Mouse (Mus musculus) liver, embryonic 15.5 days (tissue): Measurements from ENCODE around the gene Sod1. TPM values are rescaled to one million over a fixed set of nuclear protein-coding genes. Genes with fewer than 3 reads are reported as not detected.
"Not testable (repeated sequence)": the region's sequence is repeated elsewhere in the genome, so short reads cannot be mapped to it uniquely, and the experiment has no call there.

Experiments
- ATAC-seq: fragments of 200-750 bp; cut with Nextera tagmentation; 2 replicates; pipeline ENCODE4 v1.8.0; 2017; ENCODE audit warnings: moderate number of reproducible peaks, mild to moderate bottlenecking, moderate library complexity; ENCODE audit not compliant: insufficient read depth
- H3K27ac ChIP-seq: fragments of 300-500 bp; sonication (generic); replicated peaks from 2 replicates; pipeline ENCODE4 v1.5.1; 2015; ENCODE audit warnings: mild to moderate bottlenecking, inconsistent platforms
- H3K27me3 ChIP-seq: fragments of 300-500 bp; sonication (generic); 2 replicates; pipeline ENCODE4 v1.6.1; 2015; ENCODE audit warnings: mild to moderate bottlenecking, inconsistent platforms
- H3K36me3 ChIP-seq: fragments of 300-500 bp; sonication (generic); replicated peaks from 2 replicates; pipeline ENCODE4 v1.6.1; 2015; ENCODE audit warnings: moderate library complexity, mild to moderate bottlenecking, inconsistent platforms
- H3K4me1 ChIP-seq: fragments of 300-500 bp; sonication (generic); replicated peaks from 2 replicates; pipeline ENCODE4 v1.6.1; 2015; ENCODE audit warnings: inconsistent platforms
- H3K4me2 ChIP-seq: fragments of 300-500 bp; sonication (generic); 2 replicates; pipeline ENCODE4 v1.6.1; 2015; ENCODE audit warnings: moderate library complexity, mild to moderate bottlenecking, inconsistent platforms
- H3K4me3 ChIP-seq: fragments of 300-500 bp; sonication (generic); replicated peaks from 2 replicates; pipeline ENCODE4 v1.5.1; 2015; ENCODE audit warnings: mild to moderate bottlenecking, inconsistent platforms
- H3K9ac ChIP-seq: fragments of 300-500 bp; sonication (generic); 2 replicates; pipeline ENCODE4 v1.6.1; 2015; ENCODE audit warnings: moderate library complexity, mild to moderate bottlenecking, inconsistent platforms
- H3K9me3 ChIP-seq: fragments of 300-500 bp; sonication (generic); replicated peaks from 2 replicates; pipeline ENCODE4 v1.6.1; 2016; ENCODE audit warnings: inconsistent platforms
- WGBS: fragments of 180-500 bp; shearing (Covaris S2); methylation state at CpG from one replicate; pipeline ENCODE4 v1.1.7; 2015; ENCODE audit warnings: mixed read lengths; ENCODE audit not compliant: insufficient replicate concordance; 5-methylcytosine and 5-hydroxymethylcytosine counted together
- polyA plus RNA-seq: library from polyadenylated mRNA; unstranded; fragments of >200 nt; fragmentation: Nextera tagmentation; extraction: Ambion mirVana; gene quantifications from 2 replicates; pipeline ENCODE4 v1.2.1, GENCODE M21; 2015

The Sod1 gene
- polyA plus RNA-seq, 1 experiment from 2014 or later, result 1,104 TPM

- Histone ChIP-seq H3K4me1 (peaks cover 5% of the 10 kb centered on the region; the same call in 1 of the 2 replicates), H3K27me3 (no peaks in the 10 kb centered on the region), H3K27ac (no peak overlapping the region), H3K9ac (no peak overlapping the region), H3K9me3 (no peaks in the 10 kb centered on the region), H3K36me3 (peaks cover 51% of the 10 kb centered on the region), H3K4me3 (no peak overlapping the region), H3K4me2 (no peak overlapping the region)
- ATAC-seq, result no peak
- WGBS, result 77% methylated on average over 6 of the region's 6 CpGs
Observed at GRCm38 (mm10) chr16:90229897-90230296, 9.3 kb downstream of the Sod1 start.

- ATAC-seq, result no peak
- Histone ChIP-seq H3K9me3 (no peaks in the 10 kb centered on the region), H3K4me3 (no peak overlapping the region), H3K9ac (no peak overlapping the region), H3K36me3 (peaks cover 37% of the 10 kb centered on the region), H3K27me3 (no peaks in the 10 kb centered on the region), H3K27ac (no peak overlapping the region), H3K4me2 (no peak overlapping the region), H3K4me1 (peaks cover 9% of the 10 kb centered on the region; the same call in 1 of the 2 replicates)
- 81% methylated on average over 7 of the region's 7 CpGs for WGBS
Observed at GRCm38 (mm10) chr16:90231302-90231701, 10.7 kb downstream of the Sod1 start.

GRCm38 (mm10) chr16:90233702-90234101, 13.1 kb downstream of the Sod1 start:
- H3K27me3 ChIP-seq, result no peaks in the 10 kb centered on the region
- ATAC-seq, result no peak
- H3K4me3 ChIP-seq, result no peak overlapping the region
- H3K9ac ChIP-seq, result no peak overlapping the region
- WGBS, result 83% methylated on average over 10 of the region's 10 CpGs
- no peak overlapping the region for H3K4me2 ChIP-seq
- no peak overlapping the region for H3K27ac ChIP-seq
- H3K9me3 ChIP-seq, result no peaks in the 10 kb centered on the region
- H3K36me3 ChIP-seq, result peaks cover 25% of the 10 kb centered on the region
- peaks cover 9% of the 10 kb centered on the region; the same call in 1 of the 2 replicates for H3K4me1 ChIP-seq

GRCm38 (mm10) chr16:90234617-90235016, 14.1 kb downstream of the Sod1 start:
- H3K36me3 ChIP-seq, result peaks cover 28% of the 10 kb centered on the region

GRCm38 (mm10) chr16:90235188-90235587, 14.6 kb downstream of the Sod1 start:
- ATAC-seq, result no peak
- no peaks in the 10 kb centered on the region for H3K27me3 ChIP-seq
- H3K4me1 ChIP-seq, result peaks cover 9% of the 10 kb centered on the region; the same call in 1 of the 2 replicates
- 83% methylated on average over 3 of the region's 3 CpGs for WGBS
- peaks cover 28% of the 10 kb centered on the region for H3K36me3 ChIP-seq
- H3K9me3 ChIP-seq, result no peaks in the 10 kb centered on the region
- H3K4me2 ChIP-seq, result no peak overlapping the region
- no peak overlapping the region for H3K9ac ChIP-seq
- no peak overlapping the region for H3K4me3 ChIP-seq
- no peak overlapping the region for H3K27ac ChIP-seq

More at GRCm38 (mm10) chr16:90234617-90235016, 14.1 kb downstream of the Sod1 start:
- Histone ChIP-seq H3K27ac (no peak overlapping the region), H3K4me3 (no peak overlapping the region), H3K9me3 (no peaks in the 10 kb centered on the region), H3K9ac (no peak overlapping the region), H3K4me2 (no peak overlapping the region), H3K27me3 (no peaks in the 10 kb centered on the region), H3K4me1 (peaks cover 9% of the 10 kb centered on the region; the same call in 1 of the 2 replicates)
- no peak for ATAC-seq
- 50% methylated on average over 6 of the region's 6 CpGs for WGBS

GRCm38 (mm10) chr16:90239128-90239746, 18.7 kb downstream of the Sod1 start:
- Histone ChIP-seq H3K9ac (no peak overlapping the region), H3K36me3 (peaks cover 62% of the 10 kb centered on the region), H3K4me1 (peaks cover 9% of the 10 kb centered on the region; the same call in 1 of the 2 replicates), H3K27me3 (no peaks in the 10 kb centered on the region), H3K4me2 (no peak overlapping the region), H3K9me3 (no peaks in the 10 kb centered on the region), H3K4me3 (no peak overlapping the region), H3K27ac (no peak overlapping the region)
- WGBS, result 77% methylated on average over 6 of the region's 6 CpGs
- no peak for ATAC-seq

GRCm38 (mm10) chr16:90241875-90242274, 21.3 kb downstream of the Sod1 start:
- no peak for ATAC-seq
- H3K4me1 ChIP-seq, result no peaks in the 10 kb centered on the region
- H3K4me3 ChIP-seq, result no peak overlapping the region
- no peak overlapping the region for H3K9ac ChIP-seq
- WGBS, result 87% methylated on average over 4 of the region's 4 CpGs
- peaks cover 87% of the 10 kb centered on the region for H3K36me3 ChIP-seq
- no peaks in the 10 kb centered on the region for H3K9me3 ChIP-seq
- no peak overlapping the region for H3K27ac ChIP-seq
- no peak overlapping the region for H3K4me2 ChIP-seq
- H3K27me3 ChIP-seq, result no peaks in the 10 kb centered on the region

GRCm38 (mm10) chr16:90242426-90243304, 22.1 kb downstream of the Sod1 start:
- no peak for ATAC-seq
- no peak overlapping the region for H3K4me3 ChIP-seq
- H3K27ac ChIP-seq, result no peak overlapping the region
- no peaks in the 10 kb centered on the region for H3K9me3 ChIP-seq
- H3K9ac ChIP-seq, result no peak overlapping the region
- H3K36me3 ChIP-seq, result peaks cover 95% of the 10 kb centered on the region
- no peaks in the 10 kb centered on the region for H3K27me3 ChIP-seq
- no peaks in the 10 kb centered on the region for H3K4me1 ChIP-seq
- no peak overlapping the region for H3K4me2 ChIP-seq
- 83% methylated on average over 17 of the region's 17 CpGs for WGBS

- H3K27ac ChIP-seq, result no peak overlapping the region
- no peaks in the 10 kb centered on the region for H3K9me3 ChIP-seq
- 89% methylated on average over 7 of the region's 7 CpGs for WGBS
- H3K4me2 ChIP-seq, result no peak overlapping the region
- peaks cover 88% of the 10 kb centered on the region for H3K36me3 ChIP-seq
- ATAC-seq, result no peak
- no peak overlapping the region for H3K4me3 ChIP-seq
- no peak overlapping the region for H3K9ac ChIP-seq
- H3K4me1 ChIP-seq, result no peaks in the 10 kb centered on the region
- H3K27me3 ChIP-seq, result no peaks in the 10 kb centered on the region
Observed at GRCm38 (mm10) chr16:90250099-90250498, 29.5 kb downstream of the Sod1 start.

GRCm38 (mm10) chr16:90251256-90251655, 30.7 kb downstream of the Sod1 start:
- not testable (repeated sequence) for H3K4me3 ChIP-seq, ATAC-seq, H3K4me1 ChIP-seq, H3K9me3 ChIP-seq, H3K27ac ChIP-seq, H3K4me2 ChIP-seq, H3K9ac ChIP-seq, H3K27me3 ChIP-seq
- H3K36me3 ChIP-seq, result peaks cover 84% of the 10 kb centered on the region
- WGBS, result 78% methylated on average over 3 of the region's 3 CpGs

- H3K27me3 ChIP-seq, result no peaks in the 10 kb centered on the region
- no peak overlapping the region for H3K4me3 ChIP-seq
- H3K4me1 ChIP-seq, result no peaks in the 10 kb centered on the region
- H3K9me3 ChIP-seq, result no peaks in the 10 kb centered on the region
- no peak for ATAC-seq
- no peak overlapping the region for H3K27ac ChIP-seq
- H3K36me3 ChIP-seq, result peaks cover 85% of the 10 kb centered on the region
- 82% methylated on average over 2 of the region's 2 CpGs for WGBS
- no peak overlapping the region for H3K9ac ChIP-seq
- H3K4me2 ChIP-seq, result no peak overlapping the region
Observed at GRCm38 (mm10) chr16:90252521-90252920, 32.0 kb downstream of the Sod1 start.
